Mouse (Mus musculus) c-Kit-positive CD71-positive TER-119-negative erythroid progenitor cells, embryonic 14.5 days (primary cell): ENCODE results near the gene Pdk1.
"Not testable (repeated sequence)": the region's sequence is repeated elsewhere in the genome, so short reads cannot be mapped to it uniquely, and the experiment has no call there.

ENCODE experiments used
- DNase-seq: peaks from one replicate; pipeline ENCODE4 v3.0.0-alpha.2; 2013; ENCODE audit warnings: low read depth

Gene Pdk1

GRCm38 (mm10) chr2:71872801-71873443, at the start of gene Pdk1:
Gene Pdk1, plus strand, starts transcription at chr2:71873224.
- DNase-seq, result peak; percentile 98

- DNase-seq, result no peak
These were observed 48.9 kb upstream of the Pdk1 start for GRCm38 (mm10) chr2:71824146-71824545.

- no peak for DNase-seq
These were observed 45.3 kb upstream of the Pdk1 start for GRCm38 (mm10) chr2:71827711-71828110.

- no peak for DNase-seq
These were observed 44.1 kb upstream of the Pdk1 start for GRCm38 (mm10) chr2:71828928-71829327.

- no peak for DNase-seq
These were observed 39.4 kb upstream of the Pdk1 start for GRCm38 (mm10) chr2:71833626-71834025.

- no peak for DNase-seq
These were observed 38.7 kb upstream of the Pdk1 start for GRCm38 (mm10) chr2:71834371-71834770.

GRCm38 (mm10) chr2:71835556-71835955, 37.5 kb upstream of the Pdk1 start:
- DNase-seq, result no peak

- no peak for DNase-seq
These were observed 36.8 kb upstream of the Pdk1 start for GRCm38 (mm10) chr2:71836232-71836631.

GRCm38 (mm10) chr2:71837261-71837660, 35.8 kb upstream of the Pdk1 start:
- no peak for DNase-seq

GRCm38 (mm10) chr2:71837791-71838190, 35.2 kb upstream of the Pdk1 start:
- DNase-seq, result peak; percentile 45

- no peak for DNase-seq
These were observed 29.7 kb upstream of the Pdk1 start for GRCm38 (mm10) chr2:71843316-71843715.

GRCm38 (mm10) chr2:71844906-71845305, 28.1 kb upstream of the Pdk1 start:
- no peak for DNase-seq

- DNase-seq, result not testable (repeated sequence)
These were observed 20.9 kb upstream of the Pdk1 start for GRCm38 (mm10) chr2:71852161-71852560.

- DNase-seq, result no peak
These were observed 17.9 kb upstream of the Pdk1 start for GRCm38 (mm10) chr2:71855076-71855475.

GRCm38 (mm10) chr2:71863531-71864173, 9.4 kb upstream of the Pdk1 start:
- DNase-seq, result no peak

- DNase-seq, result no peak
These were observed 8.0 kb upstream of the Pdk1 start for GRCm38 (mm10) chr2:71865022-71865421.

GRCm38 (mm10) chr2:71865935-71866334, 7.1 kb upstream of the Pdk1 start:
- no peak for DNase-seq

GRCm38 (mm10) chr2:71866565-71866964, 6.5 kb upstream of the Pdk1 start:
- no peak for DNase-seq

GRCm38 (mm10) chr2:71867019-71867418, 6.0 kb upstream of the Pdk1 start:
- DNase-seq, result no peak

- no peak for DNase-seq
These were observed 5.5 kb upstream of the Pdk1 start for GRCm38 (mm10) chr2:71867480-71867879.

- DNase-seq, result no peak
These were observed 4.8 kb upstream of the Pdk1 start for GRCm38 (mm10) chr2:71868256-71868655.

GRCm38 (mm10) chr2:71872141-71872540, 883 bp upstream of the Pdk1 start:
- no peak for DNase-seq

GRCm38 (mm10) chr2:71873474-71874322, 674 bp downstream of the Pdk1 start:
- peak; percentile 46 for DNase-seq
